Mouse (Mus musculus) midbrain, embryonic 11.5 days (tissue): ENCODE data around the gene Kel. TPM values are rescaled to one million over a fixed set of nuclear protein-coding genes. Genes with fewer than 3 reads are reported as not detected.

ENCODE experiments used
- ATAC-seq: fragments of 200-750 bp; cut with Nextera tagmentation; 2 replicates; pipeline ENCODE4 v1.8.0; 2017; ENCODE audit warnings: moderate TSS enrichment, moderate library complexity; ENCODE audit not compliant: low FRiP score
- DNase-seq: peaks from one replicate; pipeline ENCODE4 v3.0.0; 2015; ENCODE audit warnings: low spot score; ENCODE audit errors: missing footprints
- H3K27ac ChIP-seq: fragments of 300-500 bp; sonication (generic); 2 replicates; pipeline ENCODE4 v1.5.1; 2014; ENCODE audit warnings: low read depth, low read length
- H3K27me3 ChIP-seq: fragments of 300-500 bp; sonication (generic); 2 replicates; pipeline ENCODE4 v1.6.1; 2014; ENCODE audit warnings: mild to moderate bottlenecking, low read length, moderate library complexity, mixed read lengths; ENCODE audit not compliant: control insufficient read depth, insufficient read depth
- H3K36me3 ChIP-seq: fragments of 300-500 bp; sonication (generic); 2 replicates; pipeline ENCODE4 v1.6.1; 2014; ENCODE audit warnings: mild to moderate bottlenecking, low read length, moderate library complexity, mixed read lengths; ENCODE audit not compliant: control insufficient read depth, insufficient read depth
- H3K4me1 ChIP-seq: fragments of 300-500 bp; sonication (generic); 2 replicates; pipeline ENCODE4 v1.6.1; 2014; ENCODE audit warnings: low read length; ENCODE audit not compliant: control insufficient read depth, insufficient read depth
- H3K4me2 ChIP-seq: fragments of 300-500 bp; sonication (generic); 2 replicates; pipeline ENCODE4 v1.6.1; 2014; ENCODE audit warnings: mild to moderate bottlenecking, moderate library complexity
- H3K4me3 ChIP-seq: fragments of 300-500 bp; sonication (generic); 2 replicates; pipeline ENCODE4 v1.5.1; 2014; ENCODE audit warnings: low read depth, low read length
- H3K9ac ChIP-seq: fragments of 300-500 bp; sonication (generic); 2 replicates; pipeline ENCODE4 v1.6.1; 2014; ENCODE audit warnings: low read length
- H3K9me3 ChIP-seq: fragments of 300-500 bp; sonication (generic); 2 replicates; pipeline ENCODE4 v1.6.1; 2016; ENCODE audit warnings: low read length; ENCODE audit not compliant: control insufficient read depth
- WGBS: fragments of 180-500 bp; shearing (Covaris S2); extraction: QIAGEN DNeasy Blood & Tissue Kit; methylation state at CpG from one replicate; pipeline ENCODE4 v1.1.7; 2014; 5-methylcytosine and 5-hydroxymethylcytosine counted together
- polyA plus RNA-seq: library from polyadenylated mRNA; unstranded; fragments of >200 nt; fragmentation: Nextera tagmentation; extraction: Ambion mirVana; gene quantifications from 2 replicates; pipeline ENCODE4 v1.2.1, GENCODE M21; 2014

Kel gene
- polyA plus RNA-seq: 11.0 and 11.7 TPM in 2 replicates

- no peaks in the 10 kb centered on the region for H3K4me1 ChIP-seq
- no peaks in the 10 kb centered on the region for H3K9me3 ChIP-seq
- no peaks in the 10 kb centered on the region for H3K27me3 ChIP-seq
- no peak within 1 kb of the TSS for H3K4me3 ChIP-seq
- no peaks in the 10 kb centered on the region for H3K36me3 ChIP-seq
- ATAC-seq: peak; percentile 35; the same call in 1 of the 2 replicates
- WGBS: 36% methylated on average over 1 of the region's 1 CpGs
- no peak within 1 kb of the TSS for H3K4me2 ChIP-seq
- DNase-seq: no peak
- H3K27ac ChIP-seq: no peak within 1 kb of the TSS
- H3K9ac ChIP-seq: no peak within 1 kb of the TSS
Observed at GRCm38 (mm10) chr6:41704123-41704522, at the start of gene Kel. Gene Kel (minus strand): TSS chr6:41704339.

- ATAC-seq (no peak), DNase-seq (no peak)
- Histone ChIP-seq H3K9ac (no peak overlapping the region), H3K36me3 (no peaks in the 10 kb centered on the region), H3K4me3 (no peak overlapping the region), H3K4me1 (no peaks in the 10 kb centered on the region), H3K4me2 (no peak overlapping the region), H3K27me3 (no peaks in the 10 kb centered on the region), H3K9me3 (no peaks in the 10 kb centered on the region), H3K27ac (no peak overlapping the region)
- 80% methylated on average over 5 of the region's 5 CpGs for WGBS
Observed at GRCm38 (mm10) chr6:41744664-41745392, 40.7 kb upstream of the Kel start.

- Histone ChIP-seq H3K9me3 (no peaks in the 10 kb centered on the region), H3K4me2 (no peak overlapping the region), H3K27me3 (no peaks in the 10 kb centered on the region), H3K4me1 (no peaks in the 10 kb centered on the region), H3K4me3 (no peak overlapping the region), H3K27ac (no peak overlapping the region), H3K36me3 (no peaks in the 10 kb centered on the region), H3K9ac (no peak overlapping the region)
- no peak for ATAC-seq
- no peak for DNase-seq
Observed at GRCm38 (mm10) chr6:41741101-41741500, 37.0 kb upstream of the Kel start.

GRCm38 (mm10) chr6:41734719-41735470, 30.8 kb upstream of the Kel start:
- Histone ChIP-seq H3K4me3 (no peak overlapping the region), H3K27ac (no peak overlapping the region), H3K27me3 (no peaks in the 10 kb centered on the region), H3K9ac (no peak overlapping the region), H3K4me1 (no peaks in the 10 kb centered on the region), H3K4me2 (no peak overlapping the region), H3K36me3 (no peaks in the 10 kb centered on the region), H3K9me3 (no peaks in the 10 kb centered on the region)
- no peak for DNase-seq
- no peak for ATAC-seq
- WGBS: 93% methylated on average over 5 of the region's 5 CpGs

- Histone ChIP-seq H3K36me3 (no peaks in the 10 kb centered on the region), H3K9ac (no peak overlapping the region), H3K27me3 (no peaks in the 10 kb centered on the region), H3K4me2 (no peak overlapping the region), H3K27ac (no peak overlapping the region), H3K4me3 (no peak overlapping the region), H3K4me1 (no peaks in the 10 kb centered on the region), H3K9me3 (no peaks in the 10 kb centered on the region)
- ATAC-seq (no peak), DNase-seq (no peak)
- WGBS: 82% methylated on average over 1 of the region's 1 CpGs
Observed at GRCm38 (mm10) chr6:41727989-41728609, 24.0 kb upstream of the Kel start.

- 89% methylated on average over 2 of the region's 2 CpGs for WGBS
- no peak overlapping the region for H3K4me2 ChIP-seq
- DNase-seq (no peak), ATAC-seq (no peak)
- H3K9ac ChIP-seq: no peak overlapping the region
- H3K9me3 ChIP-seq: no peaks in the 10 kb centered on the region
- no peaks in the 10 kb centered on the region for H3K36me3 ChIP-seq
- H3K27ac ChIP-seq: no peak overlapping the region
- H3K4me3 ChIP-seq: no peak overlapping the region
- H3K4me1 ChIP-seq: no peaks in the 10 kb centered on the region
- no peaks in the 10 kb centered on the region for H3K27me3 ChIP-seq
Observed at GRCm38 (mm10) chr6:41721430-41721829, 17.3 kb upstream of the Kel start.

GRCm38 (mm10) chr6:41710281-41710680, 6.1 kb upstream of the Kel start:
- H3K9ac ChIP-seq: no peak overlapping the region
- WGBS: 81% methylated on average over 1 of the region's 1 CpGs
- H3K4me2 ChIP-seq: no peak overlapping the region
- no peak overlapping the region for H3K4me3 ChIP-seq
- H3K27ac ChIP-seq: no peak overlapping the region
- DNase-seq (no peak), ATAC-seq (no peak)
- H3K36me3 ChIP-seq: no peaks in the 10 kb centered on the region
- H3K9me3 ChIP-seq: no peaks in the 10 kb centered on the region
- H3K27me3 ChIP-seq: no peaks in the 10 kb centered on the region
- H3K4me1 ChIP-seq: no peaks in the 10 kb centered on the region

GRCm38 (mm10) chr6:41706275-41706674, 2.1 kb upstream of the Kel start:
- DNase-seq: no peak
- Histone ChIP-seq H3K4me1 (no peaks in the 10 kb centered on the region), H3K4me2 (no peak overlapping the region), H3K27me3 (no peaks in the 10 kb centered on the region), H3K9me3 (no peaks in the 10 kb centered on the region), H3K36me3 (no peaks in the 10 kb centered on the region), H3K9ac (no peak overlapping the region), H3K4me3 (no peak overlapping the region), H3K27ac (no peak overlapping the region)
- no peak for ATAC-seq
- WGBS: 88% methylated on average over 7 of the region's 7 CpGs

- no peak for DNase-seq
- H3K4me2 ChIP-seq: no peak overlapping the region
- no peaks in the 10 kb centered on the region for H3K9me3 ChIP-seq
- 85% methylated on average over 2 of the region's 2 CpGs for WGBS
- no peaks in the 10 kb centered on the region for H3K27me3 ChIP-seq
- H3K4me1 ChIP-seq: no peaks in the 10 kb centered on the region
- H3K9ac ChIP-seq: no peak overlapping the region
- H3K36me3 ChIP-seq: no peaks in the 10 kb centered on the region
- no peak for ATAC-seq
- H3K4me3 ChIP-seq: no peak overlapping the region
- no peak overlapping the region for H3K27ac ChIP-seq
Observed at GRCm38 (mm10) chr6:41702928-41703327, 1.2 kb downstream of the Kel start.
